Mouse (Mus musculus): Measurements from ENCODE around the gene Ptpra.

Gene Ptpra

GRCm38 (mm10) chr2:130449794-130450433, at the start of gene Ptpra:
Gene Ptpra, plus strand, starts transcription at chr2:130450278.
- DNase-seq: peak; percentile 91

GRCm38 (mm10) chr2:130401891-130402290, 48.2 kb upstream of the Ptpra start:
- DNase-seq: no peak

- no peak for DNase-seq
Measured at GRCm38 (mm10) chr2:130404939-130405338, 45.1 kb upstream of the Ptpra start, which contains the start of the genes Gm28372 and 1700020A23Rik. Gene Gm28372, plus strand, starts transcription at chr2:130405239. Gene 1700020A23Rik, plus strand, starts transcription at chr2:130405259.

GRCm38 (mm10) chr2:130406178-130406577, 43.9 kb upstream of the Ptpra start, which contains the start of gene Tmem239:
Gene Tmem239, plus strand, starts transcription at chr2:130406478.
- DNase-seq: no peak

GRCm38 (mm10) chr2:130408194-130408593, 41.9 kb upstream of the Ptpra start:
- DNase-seq: no peak

GRCm38 (mm10) chr2:130411558-130412495, 38.3 kb upstream of the Ptpra start:
- peak; percentile 82 for DNase-seq

GRCm38 (mm10) chr2:130412775-130413174, 37.3 kb upstream of the Ptpra start:
- DNase-seq: no peak

- DNase-seq: no peak
Measured at GRCm38 (mm10) chr2:130414094-130414856, 35.8 kb upstream of the Ptpra start.

- no peak for DNase-seq
Measured at GRCm38 (mm10) chr2:130421781-130422620, 28.1 kb upstream of the Ptpra start.

GRCm38 (mm10) chr2:130423397-130424125, 26.5 kb upstream of the Ptpra start:
- DNase-seq: peak; percentile 83

GRCm38 (mm10) chr2:130424126-130424853, 25.8 kb upstream of the Ptpra start, which contains the start of the genes Vps16 and Pced1a:
Gene Vps16, plus strand, starts transcription at chr2:130424339.
Gene Pced1a, minus strand, starts transcription at chr2:130424701.
- peak; percentile 90 for DNase-seq

- DNase-seq: no peak
Measured at GRCm38 (mm10) chr2:130425112-130425511, 25.0 kb upstream of the Ptpra start.

GRCm38 (mm10) chr2:130429851-130430250, 20.2 kb upstream of the Ptpra start:
- no peak for DNase-seq

- DNase-seq: no peak
Measured at GRCm38 (mm10) chr2:130430484-130430883, 19.6 kb upstream of the Ptpra start.

GRCm38 (mm10) chr2:130432157-130432556, 17.9 kb upstream of the Ptpra start:
- DNase-seq: no peak

- peak; percentile 45 for DNase-seq
Measured at GRCm38 (mm10) chr2:130433152-130433551, 16.9 kb upstream of the Ptpra start.

GRCm38 (mm10) chr2:130436769-130437168, 13.3 kb upstream of the Ptpra start:
- DNase-seq: no peak

GRCm38 (mm10) chr2:130438861-130439260, 11.2 kb upstream of the Ptpra start:
- DNase-seq: no peak

- no peak for DNase-seq
Measured at GRCm38 (mm10) chr2:130439840-130440480, 10.1 kb upstream of the Ptpra start.

- no peak for DNase-seq
Measured at GRCm38 (mm10) chr2:130442162-130442561, 7.9 kb upstream of the Ptpra start.
